Mouse (Mus musculus) heart, embryonic 16.5 days (tissue): ENCODE measurements around the gene Aspscr1. TPM values are rescaled to one million over a fixed set of nuclear protein-coding genes. Genes with fewer than 3 reads are reported as not detected.
A peak's percentile ranks its signal among the peaks of the same experiment; 100 is the strongest.

ENCODE experiments used
- ATAC-seq: fragments of 200-750 bp; cut with Nextera tagmentation; replicated peaks from 2 replicates; pipeline ENCODE4 v1.8.0; 2017; ENCODE audit warnings: moderate number of reproducible peaks; ENCODE audit not compliant: insufficient read depth, low FRiP score; ENCODE audit errors: extremely low read depth
- H3K27ac ChIP-seq: fragments of 300-500 bp; sonication (generic); 2 replicates; pipeline ENCODE4 v1.5.1; 2014; ENCODE audit warnings: mild to moderate bottlenecking, low read length, control low read depth, moderate library complexity
- H3K27me3 ChIP-seq: fragments of 300-500 bp; sonication (generic); 2 replicates; pipeline ENCODE4 v1.6.1; 2014; ENCODE audit warnings: low read length, mixed read lengths; ENCODE audit not compliant: control insufficient read depth, insufficient read depth
- H3K36me3 ChIP-seq: fragments of 300-500 bp; sonication (generic); 2 replicates; pipeline ENCODE4 v1.6.1; 2014; ENCODE audit not compliant: control insufficient read depth, insufficient read depth
- H3K4me1 ChIP-seq: fragments of 300-500 bp; sonication (generic); 2 replicates; pipeline ENCODE4 v1.6.1; 2014; ENCODE audit warnings: low read length, mixed read lengths; ENCODE audit not compliant: control insufficient read depth, insufficient read depth
- H3K4me2 ChIP-seq: fragments of 300-500 bp; sonication (generic); 2 replicates; pipeline ENCODE4 v1.6.1; 2014; ENCODE audit warnings: low read depth, mild to moderate bottlenecking, control low read depth, low read length
- H3K4me3 ChIP-seq: fragments of 300-500 bp; sonication (generic); 2 replicates; pipeline ENCODE4 v1.5.1; 2014; ENCODE audit warnings: mild to moderate bottlenecking, control low read depth, low read length
- H3K9ac ChIP-seq: fragments of 300-500 bp; sonication (generic); 2 replicates; pipeline ENCODE4 v1.6.1; 2014; ENCODE audit warnings: low read length, control low read depth
- H3K9me3 ChIP-seq: fragments of 300-500 bp; sonication (generic); replicated peaks from 2 replicates; pipeline ENCODE4 v1.6.1; 2016; ENCODE audit warnings: low read length; ENCODE audit not compliant: control insufficient read depth
- WGBS: fragments of 180-500 bp; shearing (Covaris S2); extraction: QIAGEN DNeasy Blood & Tissue Kit; methylation state at CpG from one replicate; pipeline ENCODE4 v1.1.7; 2014; 5-methylcytosine and 5-hydroxymethylcytosine counted together
- polyA plus RNA-seq: library from polyadenylated mRNA; unstranded; fragments of >200 nt; fragmentation: Nextera tagmentation; extraction: Ambion mirVana; gene quantifications from 2 replicates; pipeline ENCODE4 v1.2.1, GENCODE M21; 2015

Aspscr1 gene
- polyA plus RNA-seq, 1 experiment from 2014 or later: 105 TPM

DNA sequence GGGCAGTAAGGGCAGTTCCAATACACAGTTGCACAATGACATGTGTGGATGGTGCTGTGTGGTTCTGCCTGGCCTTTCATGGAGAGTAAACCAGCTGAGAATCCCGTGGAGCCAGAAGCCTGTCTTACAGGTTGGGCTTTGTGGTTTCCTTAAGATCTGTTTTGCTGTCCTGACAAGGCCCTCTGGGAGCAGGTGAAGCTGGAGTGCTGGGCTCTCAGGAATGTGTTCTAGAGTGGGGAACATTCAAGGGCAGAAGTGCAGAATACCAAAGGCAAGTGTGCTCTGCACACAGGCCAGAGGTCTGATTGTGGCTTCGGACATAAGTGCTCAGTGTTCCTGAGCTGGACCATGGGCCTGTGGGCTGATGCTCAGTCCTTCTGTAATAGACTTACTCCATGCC is 11.9 kb downstream of the Aspscr1 start:
- H3K36me3 ChIP-seq: peaks cover 26% of the 10 kb centered on the region
- ATAC-seq: no peak
- H3K4me2 ChIP-seq: no peak overlapping the region
- no peak overlapping the region for H3K4me3 ChIP-seq
- peaks cover 5% of the 10 kb centered on the region; the same call in 1 of the 2 replicates for H3K4me1 ChIP-seq
- no peaks in the 10 kb centered on the region for H3K9me3 ChIP-seq
- no peak overlapping the region for H3K9ac ChIP-seq
- no peak overlapping the region for H3K27ac ChIP-seq
- no peaks in the 10 kb centered on the region for H3K27me3 ChIP-seq
- WGBS: 69% methylated on average over 2 of the region's 2 CpGs

DNA sequence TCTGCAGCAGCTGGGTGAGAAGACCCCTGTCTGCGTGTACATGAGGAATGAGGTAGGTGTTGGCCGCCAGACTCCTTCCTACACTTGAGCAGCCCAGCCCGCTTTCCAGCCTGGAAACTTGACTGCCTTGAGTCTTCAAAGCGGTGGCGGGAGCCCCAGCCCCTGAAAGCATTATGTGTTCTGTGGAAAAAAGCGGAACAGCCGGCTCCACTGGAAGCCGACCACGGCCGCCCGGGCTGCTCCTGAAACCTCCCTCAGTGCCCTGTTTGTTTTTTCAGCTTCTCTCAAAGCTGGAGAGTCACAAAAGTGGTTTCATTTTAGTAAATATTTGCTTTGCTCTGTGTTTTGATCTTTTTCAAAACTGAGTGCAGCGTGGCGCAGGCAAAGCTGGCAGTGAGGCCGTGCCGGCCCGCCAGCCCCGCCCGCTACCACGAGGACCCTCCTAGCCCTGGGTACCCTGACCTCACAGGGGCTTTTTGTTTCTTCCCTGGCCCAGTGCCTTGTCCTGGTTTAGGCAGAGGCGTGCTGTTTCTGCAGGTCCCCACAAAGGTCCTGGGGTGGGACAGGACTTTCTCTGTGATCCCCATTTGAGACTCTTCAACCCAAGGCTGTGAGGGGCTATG is 14.0 kb downstream of the Aspscr1 start:
- H3K27ac ChIP-seq: peak overlapping the region; percentile 45
- no peak for ATAC-seq
- peaks cover 23% of the 10 kb centered on the region for H3K36me3 ChIP-seq
- H3K27me3 ChIP-seq: no peaks in the 10 kb centered on the region
- WGBS: 81% methylated on average over 20 of the region's 20 CpGs
- H3K4me1 ChIP-seq: peaks cover 6% of the 10 kb centered on the region
- no peak overlapping the region for H3K4me2 ChIP-seq
- H3K4me3 ChIP-seq: no peak overlapping the region
- no peaks in the 10 kb centered on the region for H3K9me3 ChIP-seq
- H3K9ac ChIP-seq: no peak overlapping the region

DNA sequence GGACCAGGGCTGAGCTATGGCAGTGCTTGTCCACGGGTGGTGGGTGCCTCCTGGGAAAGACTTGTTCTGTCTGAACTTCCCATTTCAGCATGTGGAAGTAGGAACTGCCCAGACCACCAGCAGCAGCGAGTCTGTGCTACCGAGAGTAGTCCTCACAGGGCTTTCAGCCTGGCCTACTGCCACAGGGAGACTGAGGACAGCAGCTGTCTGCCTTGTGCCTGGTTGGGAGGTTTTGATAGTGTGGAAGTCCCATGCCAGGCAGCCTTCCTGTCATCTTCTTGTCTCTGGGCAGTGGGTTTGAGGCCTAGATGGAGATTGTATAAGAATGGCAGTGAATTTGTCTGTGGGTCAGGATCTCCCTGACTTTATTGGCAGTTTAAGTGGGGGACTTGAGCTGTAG is 16.6 kb downstream of the Aspscr1 start:
- peaks cover 17% of the 10 kb centered on the region for H3K4me1 ChIP-seq
- no peaks in the 10 kb centered on the region for H3K27me3 ChIP-seq
- 77% methylated on average over 3 of the region's 3 CpGs for WGBS
- H3K27ac ChIP-seq: no peak overlapping the region
- no peak overlapping the region for H3K4me3 ChIP-seq
- H3K4me2 ChIP-seq: no peak overlapping the region
- H3K9me3 ChIP-seq: no peaks in the 10 kb centered on the region
- H3K36me3 ChIP-seq: peaks cover 23% of the 10 kb centered on the region
- no peak overlapping the region for H3K9ac ChIP-seq
- no peak for ATAC-seq

- Histone ChIP-seq H3K9ac (no peak overlapping the region), H3K9me3 (no peaks in the 10 kb centered on the region), H3K4me3 (no peak overlapping the region), H3K4me2 (no peak overlapping the region), H3K4me1 (peaks cover 26% of the 10 kb centered on the region), H3K27me3 (no peaks in the 10 kb centered on the region), H3K36me3 (peaks cover 11% of the 10 kb centered on the region), H3K27ac (peak overlapping the region; percentile 53)
- peak; percentile 49; the same call in 1 of the 2 replicates for ATAC-seq
- WGBS: 62% methylated on average over 4 of the region's 4 CpGs
Measured at GRCm38 (mm10) chr11:120692471-120693011, 19.8 kb downstream of the Aspscr1 start.

DNA sequence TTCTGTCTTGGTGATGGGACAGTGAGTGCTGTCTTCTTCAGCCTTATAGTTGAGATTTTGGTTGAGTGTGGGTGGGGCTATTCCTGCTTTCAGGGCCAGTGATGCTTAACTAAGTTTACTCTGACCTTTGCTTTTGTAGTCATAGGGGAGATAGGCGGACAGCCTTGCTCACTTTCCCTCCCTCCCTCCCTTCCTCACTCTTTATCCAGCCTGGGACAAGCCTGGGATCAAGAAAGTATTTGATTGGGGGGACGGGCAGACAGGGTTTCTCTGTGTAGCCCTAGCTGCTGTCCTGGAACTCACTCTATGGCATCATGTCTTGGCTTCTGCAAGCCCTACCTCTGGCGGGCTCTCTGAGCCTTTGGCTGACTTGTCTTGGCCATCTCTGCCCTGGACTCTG is 20.7 kb downstream of the Aspscr1 start:
- peaks cover 11% of the 10 kb centered on the region for H3K36me3 ChIP-seq
- H3K9ac ChIP-seq: no peak overlapping the region

GRCm38 (mm10) chr11:120695184-120695583 is 22.4 kb downstream of the Aspscr1 start:
- Histone ChIP-seq H3K4me3 (no peak overlapping the region), H3K27me3 (no peaks in the 10 kb centered on the region), H3K4me1 (peaks cover 33% of the 10 kb centered on the region), H3K9ac (peak overlapping the region; percentile 25; the same call in 1 of the 2 replicates), H3K4me2 (no peak overlapping the region), H3K9me3 (no peaks in the 10 kb centered on the region), H3K27ac (no peak overlapping the region), H3K36me3 (peaks cover 4% of the 10 kb centered on the region; the same call in 1 of the 2 replicates)
- peak; percentile 46; the same call in 1 of the 2 replicates for ATAC-seq
- 30% methylated on average over 4 of the region's 4 CpGs for WGBS

More for the DNA sequence above, 20.7 kb downstream of the Aspscr1 start:
- Histone ChIP-seq H3K4me1 (peaks cover 32% of the 10 kb centered on the region), H3K27ac (no peak overlapping the region), H3K4me3 (no peak overlapping the region), H3K9me3 (no peaks in the 10 kb centered on the region), H3K4me2 (no peak overlapping the region), H3K27me3 (no peaks in the 10 kb centered on the region)
- ATAC-seq: no peak
- WGBS: 84% methylated on average over 3 of the region's 3 CpGs

DNA sequence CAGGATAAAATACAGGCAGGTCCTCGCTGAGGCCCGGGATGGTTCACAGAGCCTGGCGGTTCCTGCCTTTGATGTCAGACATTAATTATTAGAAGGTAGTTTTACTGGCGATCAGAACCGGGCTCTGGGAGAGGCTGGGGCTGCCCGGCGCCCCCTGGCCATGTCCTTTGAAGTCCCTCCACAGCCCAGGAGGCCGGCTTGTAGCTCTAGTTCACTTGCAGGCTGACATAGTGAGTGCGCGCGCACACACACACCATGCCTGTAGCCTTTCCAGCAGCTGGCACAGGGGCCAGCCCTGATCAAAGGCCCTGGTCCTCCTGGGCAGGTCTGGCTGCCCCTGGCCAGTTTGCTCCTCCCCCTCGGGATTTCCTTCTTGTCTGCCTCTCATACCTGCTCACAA is 22.9 kb downstream of the Aspscr1 start:
- WGBS: 52% methylated on average over 12 of the region's 12 CpGs
- Histone ChIP-seq H3K9me3 (no peaks in the 10 kb centered on the region), H3K4me2 (no peak overlapping the region), H3K4me3 (no peak overlapping the region), H3K4me1 (peaks cover 33% of the 10 kb centered on the region), H3K36me3 (0 out of 2 replicates have a peak, but pooled peaks cover 1% of the 10 kb centered on the region), H3K27ac (no peak overlapping the region), H3K27me3 (no peaks in the 10 kb centered on the region), H3K9ac (peak overlapping the region; percentile 25; the same call in 1 of the 2 replicates)
- no peak for ATAC-seq

DNA sequence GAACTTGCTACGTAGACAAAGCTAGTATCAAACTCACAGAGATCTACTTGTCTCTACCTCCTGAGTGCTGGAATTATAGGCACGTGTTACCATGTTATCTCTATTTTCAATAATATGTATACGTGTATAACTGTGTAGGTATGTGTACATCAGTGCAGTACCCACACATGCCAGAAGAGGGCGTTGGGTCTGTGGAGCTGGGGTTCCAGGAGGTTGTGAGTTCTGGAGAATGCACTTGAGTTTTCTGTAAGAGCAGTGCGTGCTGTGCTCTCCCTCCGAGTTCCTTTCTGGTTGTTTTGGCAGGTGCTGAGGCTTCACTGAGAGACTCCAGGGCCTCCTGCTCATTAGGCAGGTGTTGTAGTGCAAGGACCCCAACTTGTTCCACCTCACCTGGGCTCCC is 23.8 kb downstream of the Aspscr1 start:
- H3K4me2 ChIP-seq: no peak overlapping the region
- peaks cover 33% of the 10 kb centered on the region for H3K4me1 ChIP-seq

DNA sequence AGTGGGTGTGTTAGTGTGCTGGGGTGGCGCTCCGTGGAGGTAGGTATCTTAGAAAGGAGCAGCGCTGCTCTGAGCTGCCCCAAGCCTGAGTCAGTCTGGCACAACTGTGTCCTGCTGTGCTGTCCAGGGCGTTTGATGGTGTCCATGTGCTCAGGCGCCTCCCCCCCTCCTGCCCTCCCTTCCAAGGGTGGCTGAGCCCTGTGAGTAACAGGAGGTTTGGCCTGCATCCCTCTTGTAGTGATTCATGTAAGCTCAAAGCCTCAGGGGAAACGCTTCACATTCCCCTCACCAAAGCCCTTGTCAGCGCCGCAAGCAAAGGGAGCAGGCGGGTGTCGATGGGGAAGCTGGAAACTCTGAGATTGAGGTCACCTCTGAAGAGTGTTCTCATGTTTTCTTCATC is 25.0 kb downstream of the Aspscr1 start:
- Histone ChIP-seq H3K9ac (peak overlapping the region; percentile 30), H3K4me1 (peaks cover 22% of the 10 kb centered on the region), H3K4me2 (no peak overlapping the region), H3K9me3 (no peaks in the 10 kb centered on the region), H3K4me3 (no peak overlapping the region), H3K27ac (peak overlapping the region; percentile 67), H3K27me3 (no peaks in the 10 kb centered on the region), H3K36me3 (0 out of 2 replicates have a peak, but pooled peaks cover 3% of the 10 kb centered on the region)
- WGBS: 23% methylated on average over 10 of the region's 10 CpGs
- peak; percentile 76 for ATAC-seq

More for the DNA sequence above, 23.8 kb downstream of the Aspscr1 start:
- 86% methylated on average over 6 of the region's 6 CpGs for WGBS
- H3K4me3 ChIP-seq: no peak overlapping the region
- H3K27ac ChIP-seq: no peak overlapping the region
- H3K9ac ChIP-seq: no peak overlapping the region
- no peaks in the 10 kb centered on the region for H3K36me3 ChIP-seq
- H3K9me3 ChIP-seq: no peaks in the 10 kb centered on the region
- no peaks in the 10 kb centered on the region for H3K27me3 ChIP-seq
- no peak for ATAC-seq
